Mouse (Mus musculus) kidney, adult 18-20 months (tissue): ENCODE data around the gene Vapb.
A peak's percentile ranks its signal among the peaks of the same experiment; 100 is the strongest.
"Not testable (repeated sequence)": the region's sequence is repeated elsewhere in the genome, so short reads cannot be mapped to it uniquely, and the experiment has no call there.

Experiments used
- DNase-seq: peaks from one replicate; pipeline ENCODE4 v3.0.0; 2021

The Vapb gene

GRCm38 (mm10) chr2:173737222-173737989 lies at the start of gene Vapb:
Gene Vapb (plus strand): TSS chr2:173737511.
- DNase-seq = peak; percentile 99

GRCm38 (mm10) chr2:173689835-173690234 lies 47.5 kb upstream of the Vapb start:
- DNase-seq = no peak

GRCm38 (mm10) chr2:173691748-173692147 lies 45.6 kb upstream of the Vapb start:
- DNase-seq = no peak

- no peak for DNase-seq
Observed at GRCm38 (mm10) chr2:173692693-173693092, 44.6 kb upstream of the Vapb start.

- DNase-seq = no peak
Observed at GRCm38 (mm10) chr2:173698850-173699249, 38.5 kb upstream of the Vapb start.

GRCm38 (mm10) chr2:173702096-173702866 lies 35.0 kb upstream of the Vapb start:
- DNase-seq = peak; percentile 28

DNA sequence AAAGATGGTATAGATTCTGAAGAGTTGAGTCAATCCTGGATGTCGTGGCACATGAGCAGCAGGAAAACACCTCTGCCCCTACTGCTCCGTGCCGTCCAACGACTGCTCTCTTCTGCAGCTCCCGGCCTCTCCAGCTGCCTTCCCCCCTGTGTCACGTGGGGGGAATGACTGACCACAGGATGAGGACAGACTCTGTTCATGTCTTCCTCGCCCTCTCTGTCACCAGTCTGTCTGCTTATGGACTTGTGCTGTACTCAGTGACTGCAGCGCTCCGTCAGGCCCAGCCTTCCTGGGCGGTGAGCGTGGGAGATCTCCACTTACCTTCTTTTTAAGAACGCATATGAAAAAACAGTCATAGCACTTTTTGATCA lies 34.5 kb upstream of the Vapb start:
- DNase-seq = no peak

- DNase-seq = no peak
Observed at GRCm38 (mm10) chr2:173705827-173706551, 31.3 kb upstream of the Vapb start.

- DNase-seq = not testable (repeated sequence)
Observed at GRCm38 (mm10) chr2:173707626-173708025, 29.7 kb upstream of the Vapb start.

- no peak for DNase-seq
Observed at GRCm38 (mm10) chr2:173710193-173710592, 27.1 kb upstream of the Vapb start.

DNA sequence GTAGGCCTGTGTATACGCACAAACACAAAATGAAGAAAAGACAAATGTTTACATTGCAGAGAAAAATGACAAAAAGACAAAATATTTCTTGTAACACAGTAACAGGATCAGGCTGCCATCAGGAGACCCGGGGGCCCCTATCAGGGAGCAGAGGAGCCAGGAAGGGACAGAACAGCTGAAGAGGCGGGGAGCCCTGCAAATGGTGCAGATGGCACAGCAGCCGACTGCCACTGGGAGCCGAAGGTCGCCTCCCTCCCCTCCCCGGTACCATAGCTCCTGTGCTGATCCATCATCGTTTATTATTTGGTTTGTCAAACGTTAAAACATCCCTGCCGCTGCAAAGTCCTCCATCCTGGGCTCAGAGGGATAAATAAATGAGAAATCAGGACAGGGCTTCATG lies 24.7 kb upstream of the Vapb start:
- DNase-seq = no peak

DNA sequence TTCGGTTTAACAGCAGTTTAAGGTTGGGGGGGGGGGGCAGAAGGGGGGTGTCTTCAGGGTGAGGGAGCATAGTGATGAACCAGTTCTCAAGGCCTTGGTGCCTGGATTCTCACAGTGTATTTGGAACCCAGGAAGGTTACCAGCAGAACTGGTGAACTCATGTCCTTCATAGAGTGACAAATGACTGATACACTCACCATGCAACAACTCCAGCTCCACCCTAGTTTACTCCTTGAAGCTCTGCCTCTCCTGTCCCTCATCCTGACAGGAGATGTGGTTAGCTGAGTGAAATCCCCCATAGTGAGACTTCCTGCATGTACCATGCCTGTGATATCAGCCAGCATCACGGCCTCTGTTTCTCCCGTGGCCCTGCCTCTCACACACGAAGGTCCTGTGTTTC lies 24.1 kb upstream of the Vapb start:
- no peak for DNase-seq

DNA sequence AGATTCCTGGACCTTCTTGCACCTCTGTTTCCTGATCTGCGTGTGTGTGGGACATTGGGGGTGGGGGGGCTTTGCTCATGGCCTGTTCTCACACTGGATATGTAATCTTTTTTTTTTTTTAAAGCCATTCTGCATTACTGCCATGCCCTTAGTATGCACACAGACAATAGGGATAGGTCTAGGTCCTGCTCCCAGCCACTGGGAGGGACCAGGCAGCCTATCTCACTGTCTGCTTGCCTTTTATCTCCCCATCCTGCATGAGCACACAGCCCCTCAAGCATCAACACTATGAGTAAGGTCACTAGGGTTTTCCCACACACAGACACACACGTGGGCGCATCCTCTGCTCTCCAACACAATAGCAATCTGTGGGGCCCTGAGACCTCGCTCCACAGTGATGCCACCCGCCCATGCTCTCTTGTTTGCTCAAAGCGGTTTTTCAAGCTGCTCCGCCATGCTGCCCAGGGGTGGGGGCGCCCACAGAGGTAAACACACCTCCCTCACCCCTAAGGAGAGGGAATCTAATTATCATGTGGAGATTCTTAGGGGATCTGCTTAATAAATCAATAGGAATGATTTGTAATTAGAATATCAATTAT lies 22.6 kb upstream of the Vapb start:
- DNase-seq = no peak

DNA sequence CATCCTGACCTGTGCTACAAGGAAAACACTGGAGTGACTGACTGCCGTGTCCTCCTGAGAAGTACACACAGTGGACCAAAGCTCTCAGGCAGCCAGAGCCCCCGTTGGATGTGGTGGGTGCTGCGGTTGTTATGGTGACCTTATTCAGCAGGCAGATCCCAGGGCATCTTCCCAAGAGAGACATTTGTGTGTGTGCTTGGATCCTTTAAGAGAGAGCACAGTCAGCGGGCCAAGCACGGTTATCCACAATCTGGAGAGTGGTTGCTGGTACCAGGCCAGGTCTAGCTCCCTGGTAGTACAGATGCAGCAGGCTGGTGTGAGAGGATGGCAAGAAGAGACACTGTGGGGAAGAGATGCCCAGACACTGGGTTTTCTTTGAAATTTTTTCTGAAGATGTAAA lies 20.3 kb upstream of the Vapb start:
- DNase-seq = no peak

DNA sequence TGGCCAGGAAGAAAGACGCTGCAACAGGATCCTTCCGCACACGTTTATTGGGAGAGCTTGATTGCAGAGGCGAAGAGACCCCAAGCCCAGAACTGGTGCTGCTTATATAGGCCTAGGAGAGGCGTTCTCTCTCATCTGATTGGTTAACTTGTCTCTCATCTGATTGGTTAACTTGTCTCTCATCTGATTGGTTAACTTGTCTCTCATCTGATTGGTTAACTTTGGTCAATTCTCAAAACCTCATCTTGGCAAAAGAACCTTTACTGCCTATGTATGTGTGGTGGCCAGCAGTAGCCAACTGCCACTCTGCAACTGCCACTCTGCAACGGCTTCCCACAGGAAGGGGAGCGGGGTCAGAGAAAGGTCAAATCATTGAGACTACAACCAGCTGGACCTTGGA lies 18.2 kb upstream of the Vapb start, which contains the start of gene 1700010B08Rik:
Gene 1700010B08Rik (plus strand): TSS at position 301 of the 400 bp plus-strand sequence.
- DNase-seq = not testable (repeated sequence)

DNA sequence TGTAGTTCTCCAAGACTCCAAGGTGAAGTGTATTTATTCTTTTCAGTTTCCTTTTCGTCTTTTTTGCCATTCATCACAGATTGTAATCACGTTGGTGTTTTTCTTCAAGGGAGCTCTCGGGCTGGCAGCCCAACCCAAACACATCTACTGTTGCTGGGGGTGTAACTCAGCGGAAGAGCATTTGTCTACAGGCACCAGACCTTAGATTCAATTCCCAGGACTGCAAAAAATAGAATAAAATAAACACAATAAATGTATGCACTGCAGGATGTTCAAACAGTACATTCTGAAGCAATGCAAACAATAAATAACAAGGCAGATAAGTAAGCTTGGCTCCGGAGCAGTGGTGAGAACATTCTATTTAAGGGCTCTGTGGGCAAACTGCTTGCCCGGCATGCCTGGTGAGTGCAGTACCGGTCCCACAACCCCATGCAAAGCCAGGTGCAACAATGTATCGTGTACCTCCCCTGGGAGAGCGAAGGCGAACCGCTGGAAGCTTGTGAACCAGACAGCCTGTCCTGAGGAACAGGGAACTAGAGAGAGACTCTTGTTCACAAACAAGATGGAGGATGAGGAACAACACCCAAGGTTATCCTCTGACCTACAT lies 15.0 kb upstream of the Vapb start:
- no peak for DNase-seq

DNA sequence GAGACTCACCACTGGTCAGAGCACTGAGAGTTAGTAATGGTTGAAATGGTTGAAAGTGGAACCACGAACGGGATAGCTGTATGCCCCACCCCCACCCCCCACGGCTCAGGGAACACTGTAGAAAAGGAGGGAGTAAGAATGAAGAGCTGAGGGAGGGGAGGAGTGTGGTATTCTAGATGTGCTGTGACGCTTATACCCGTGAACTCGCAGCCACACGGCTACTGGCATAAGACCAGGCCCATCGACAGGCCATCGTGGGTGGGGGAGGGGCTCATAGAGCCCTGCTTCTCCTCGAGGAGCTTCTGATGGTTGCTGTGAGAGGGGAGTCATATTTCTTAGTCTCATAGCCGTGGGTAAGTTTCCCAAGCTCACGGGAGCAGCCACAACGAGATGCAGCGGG lies 12.9 kb upstream of the Vapb start:
- DNase-seq = no peak

DNA sequence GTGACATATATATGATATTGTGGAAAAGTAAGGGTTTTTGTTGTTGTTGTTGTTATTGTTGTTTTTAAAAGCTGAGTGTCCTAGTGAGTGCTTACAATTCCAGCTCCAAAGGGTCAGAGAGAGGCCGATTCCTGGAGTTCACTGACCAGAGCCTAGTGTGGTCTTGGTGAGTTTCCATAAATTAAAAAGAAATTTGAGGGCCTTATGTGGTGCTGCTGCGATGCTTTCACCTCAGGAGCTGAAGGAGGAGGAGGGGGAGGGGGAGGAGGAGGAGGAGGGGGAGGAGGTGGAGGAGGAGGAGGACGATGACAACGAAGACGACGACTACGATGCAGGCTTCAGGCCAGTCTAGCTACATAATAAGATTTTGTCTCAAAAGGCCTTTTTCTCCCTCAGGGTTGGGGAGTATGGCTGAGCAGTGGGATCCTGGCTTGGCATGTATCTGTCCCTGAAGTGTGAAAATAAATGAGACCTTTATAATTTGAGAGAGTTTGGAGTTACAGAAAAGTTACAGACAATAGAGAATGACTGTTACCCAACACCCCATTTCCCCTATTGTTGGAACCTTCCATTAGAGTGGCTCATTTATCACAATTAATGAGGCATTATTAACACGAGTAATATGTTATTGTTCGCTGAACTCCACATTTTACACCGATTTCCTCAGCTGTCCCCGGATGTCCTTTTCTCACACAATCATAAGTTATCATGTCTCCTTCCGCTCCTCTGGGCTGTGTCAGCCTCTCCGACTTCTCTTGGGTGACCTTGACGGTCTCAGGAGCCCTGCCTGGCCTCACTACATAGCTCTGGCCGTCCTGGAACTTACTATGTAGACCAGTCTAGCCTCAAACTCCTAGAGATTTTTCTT lies 12.1 kb upstream of the Vapb start:
- DNase-seq = no peak

- DNase-seq = no peak
Observed at GRCm38 (mm10) chr2:173725819-173726218, 11.5 kb upstream of the Vapb start.

DNA sequence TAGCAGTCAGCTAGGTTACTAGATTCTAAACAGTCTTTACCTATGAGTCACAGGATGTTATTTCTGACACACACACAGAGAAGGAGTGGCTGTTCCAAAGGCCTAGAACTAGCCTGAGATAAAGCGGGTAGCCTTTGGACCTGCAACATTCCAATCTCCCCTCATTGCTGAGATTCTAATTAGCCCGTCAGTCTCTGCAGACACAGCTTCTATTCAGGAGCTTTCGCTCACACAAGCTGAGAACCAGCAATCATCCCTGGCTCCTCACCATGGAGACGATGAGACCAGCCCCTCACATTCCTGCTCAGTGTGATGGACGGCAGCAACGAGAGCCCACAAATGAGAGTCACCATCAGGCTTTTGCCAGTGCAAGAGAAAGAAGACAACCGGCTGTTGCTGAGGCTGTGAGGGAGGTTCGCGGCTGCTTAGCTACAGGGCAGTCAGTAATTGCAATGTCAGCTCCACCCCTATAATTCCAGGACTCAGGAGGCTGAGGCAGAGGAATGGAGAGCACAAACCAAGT lies 6.8 kb upstream of the Vapb start:
- no peak for DNase-seq

- DNase-seq = no peak
Observed at GRCm38 (mm10) chr2:173734426-173734825, 2.9 kb upstream of the Vapb start.
